Mouse (Mus musculus) gastrocnemius, adult 8-10 months (tissue): Measurements from ENCODE around the gene Gch1. TPM values are rescaled to one million over a fixed set of nuclear protein-coding genes. Genes with fewer than 3 reads are reported as not detected.

Source experiments
- DNase-seq, 2 experiments: peaks; one replicate each; pipeline ENCODE4 v3.0.0; 2022; ENCODE audit warnings: low spot score in 2 of 2
- total RNA-seq, 4 experiments: library from RNA; stranded (reverse); gene quantifications; 2 replicates each; pipeline ENCODE4 v1.2.4; 2022

Gch1 gene
- total RNA-seq, result 1 to 10 TPM; 1.7 to 2.6 (median 2.4) TPM

DNA sequence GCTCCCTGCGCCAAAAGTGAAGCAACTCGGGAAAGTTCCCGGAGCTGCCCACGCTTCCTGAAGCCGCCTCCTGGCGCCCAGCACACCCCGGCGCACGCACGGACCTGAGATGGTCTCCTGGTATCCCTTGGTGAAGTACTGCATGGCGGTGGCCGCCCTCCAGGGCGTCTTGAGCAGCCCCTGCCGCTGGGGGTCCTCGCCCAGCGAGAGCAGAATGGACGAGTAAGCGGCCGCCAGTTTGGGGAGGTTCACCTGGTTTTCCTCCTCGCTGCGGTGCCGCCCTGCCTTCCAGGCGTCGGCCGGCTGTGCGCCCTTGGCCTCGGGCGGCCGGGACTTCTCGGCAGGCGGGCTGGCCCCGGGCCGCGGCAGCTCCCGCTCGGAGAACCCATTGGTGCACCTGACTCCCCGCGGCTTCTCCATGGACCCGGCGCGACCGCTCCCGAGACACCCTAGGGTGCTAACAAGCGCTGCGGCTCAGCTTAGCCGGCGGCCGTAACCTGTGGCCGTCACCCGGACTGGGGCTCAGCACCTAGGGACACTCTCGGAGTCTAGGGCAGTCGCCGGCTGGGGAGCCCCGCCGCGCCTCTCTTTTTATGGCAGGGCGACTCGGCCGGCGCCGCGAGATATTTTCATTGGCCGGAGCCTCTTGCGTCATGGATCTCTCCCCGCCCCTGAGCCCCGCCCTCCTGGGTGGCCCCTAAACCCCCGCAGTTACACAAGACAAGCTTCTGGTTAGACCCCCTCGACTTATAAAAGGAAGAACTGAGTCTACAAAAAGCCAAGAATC, at the start of gene Gch1:
Gch1 (minus strand) TSS at position 566 of the 787 bp plus-strand sequence.
- peak; percentile 51 to 61 for DNase-seq

DNA sequence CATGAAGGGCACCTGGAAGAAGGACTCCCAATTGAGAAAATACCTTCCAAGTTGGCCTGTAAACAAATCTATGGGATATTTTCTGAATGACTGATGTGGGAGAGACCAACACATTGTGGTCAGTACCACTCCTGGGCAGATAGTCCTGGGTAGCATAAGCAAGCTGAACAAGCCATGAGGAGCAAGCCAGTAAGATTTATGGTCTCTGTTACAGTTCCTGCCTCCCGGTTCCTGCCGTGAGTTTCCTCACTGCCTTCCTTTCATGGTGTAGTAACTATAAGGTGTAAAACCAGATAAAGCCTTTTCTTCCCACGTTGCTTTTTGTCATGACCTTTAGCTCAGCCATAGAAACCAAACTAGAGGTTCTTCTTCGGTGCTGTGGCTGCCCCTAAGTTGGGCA, 48.1 kb upstream of the Gch1 start:
- DNase-seq, result no peak

DNA sequence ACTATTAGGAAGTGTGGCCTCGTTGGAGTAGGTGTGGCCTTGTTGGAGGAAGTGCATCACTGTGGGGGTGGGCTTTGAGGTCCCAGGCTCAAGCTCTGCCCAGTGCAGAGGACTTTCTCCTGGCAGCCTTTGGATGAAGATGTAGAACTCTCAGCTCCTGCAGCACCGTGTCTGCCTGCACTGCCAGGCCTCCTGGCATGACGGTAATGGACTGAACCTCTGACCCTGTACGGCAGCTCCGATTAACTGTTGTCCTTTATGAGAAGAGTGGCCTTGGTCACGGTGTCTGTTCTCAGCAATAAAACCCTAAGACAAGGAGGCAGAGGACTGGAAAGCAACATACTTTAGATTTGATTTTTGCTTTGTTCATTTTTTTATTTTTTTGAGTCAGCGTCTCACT, 47.3 kb upstream of the Gch1 start:
- DNase-seq, result no peak

DNA sequence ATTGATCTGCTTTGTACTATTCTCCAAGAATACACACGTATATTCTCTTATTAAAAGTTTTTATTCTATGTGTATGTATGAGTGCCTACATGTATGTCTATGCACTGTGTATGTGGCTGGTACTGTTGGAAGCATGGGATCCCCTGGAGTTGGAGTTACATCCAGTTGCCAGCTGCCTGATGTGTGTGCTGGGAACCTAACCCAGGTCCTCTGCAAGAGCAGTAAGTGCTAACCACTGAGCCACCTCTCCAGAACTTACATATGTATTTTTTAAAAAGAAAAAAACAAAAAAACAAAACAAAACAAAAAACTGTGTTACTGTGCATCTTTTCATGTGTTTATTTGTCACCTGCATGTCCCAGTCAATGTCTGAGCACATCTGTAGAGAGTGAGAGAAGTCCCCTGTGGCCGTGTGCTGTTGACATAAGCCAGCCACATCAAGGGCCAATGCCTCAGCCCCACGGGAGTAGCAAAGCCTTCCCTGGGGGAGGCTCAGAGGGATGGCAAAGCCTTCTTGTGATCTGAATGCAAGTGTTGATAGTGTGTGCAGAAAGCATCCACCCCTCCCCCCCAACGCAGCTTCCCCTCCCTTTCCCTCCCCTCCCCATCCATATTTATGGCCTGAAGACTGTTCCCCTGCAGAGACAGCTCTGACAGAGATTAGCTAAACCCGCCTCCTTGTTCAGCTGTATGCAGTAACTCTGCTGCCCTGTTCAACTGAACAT, 45.5 kb upstream of the Gch1 start:
- no peak for DNase-seq

DNA sequence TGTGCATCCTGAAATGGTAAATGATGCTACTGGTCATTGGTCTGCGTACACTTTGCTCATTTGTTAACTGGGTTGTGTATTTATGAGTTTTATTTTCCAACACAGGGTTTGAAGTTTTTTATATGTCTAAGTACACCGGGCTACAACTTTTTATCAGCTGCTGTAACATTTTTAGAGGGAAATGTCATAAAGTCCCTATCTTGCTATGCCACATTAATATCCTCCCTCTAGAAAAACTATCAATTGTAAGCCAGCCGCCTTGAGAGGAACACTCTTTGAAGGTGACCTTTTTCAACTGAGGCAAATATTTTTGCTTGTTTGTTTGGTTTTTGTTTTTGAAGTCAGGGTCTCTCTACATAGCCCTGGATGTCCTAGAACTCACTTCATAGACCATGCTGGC, 44.8 kb upstream of the Gch1 start:
- DNase-seq, result no peak

DNA sequence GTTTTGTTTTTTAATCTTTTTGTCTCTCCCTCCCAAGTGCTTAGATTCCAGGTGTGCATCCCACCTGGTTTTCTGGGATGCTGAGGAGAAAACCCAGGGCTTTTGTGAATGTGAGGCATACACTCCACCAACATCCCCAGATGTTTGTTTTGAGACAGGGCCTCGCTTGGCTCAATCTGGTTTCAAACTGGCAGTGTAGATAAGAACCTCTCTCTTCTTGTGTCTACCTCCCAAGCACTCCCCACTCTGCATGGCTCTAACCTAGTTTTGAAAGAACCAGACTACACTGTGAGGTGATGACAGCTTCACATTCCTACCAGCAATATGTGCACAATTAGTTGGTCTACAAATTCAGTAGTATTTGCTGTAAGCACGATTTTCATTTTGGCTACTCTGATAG, 44.4 kb upstream of the Gch1 start:
- DNase-seq, result no peak

DNA sequence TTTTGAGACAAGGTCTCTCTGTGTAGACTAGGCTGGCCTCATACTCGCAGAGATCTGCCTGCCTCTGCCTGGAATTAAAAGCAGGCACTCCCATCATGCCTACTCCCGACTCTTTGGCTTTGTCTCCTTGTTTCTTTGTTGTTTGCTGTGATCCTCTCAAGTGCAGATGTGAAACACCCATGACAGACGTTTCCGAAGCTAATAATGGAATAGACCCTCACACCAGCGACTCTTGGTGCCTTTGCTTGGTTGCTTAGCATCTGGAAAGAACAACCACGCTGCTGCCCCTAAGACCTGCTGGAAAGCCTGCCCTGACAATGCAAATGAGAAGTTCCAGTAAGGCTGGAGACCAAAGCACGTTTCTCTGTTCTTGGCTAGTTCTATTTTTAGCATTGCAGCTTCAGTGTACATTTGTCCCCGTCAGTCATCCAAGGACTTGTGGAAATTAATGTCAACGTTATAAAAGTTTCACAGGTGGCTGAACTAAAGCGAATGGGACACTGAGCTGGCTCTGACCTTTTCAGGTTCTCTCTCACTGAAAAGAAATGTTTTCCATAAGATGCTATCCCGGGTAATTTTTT, 40.7 kb upstream of the Gch1 start:
- no peak for DNase-seq

DNA sequence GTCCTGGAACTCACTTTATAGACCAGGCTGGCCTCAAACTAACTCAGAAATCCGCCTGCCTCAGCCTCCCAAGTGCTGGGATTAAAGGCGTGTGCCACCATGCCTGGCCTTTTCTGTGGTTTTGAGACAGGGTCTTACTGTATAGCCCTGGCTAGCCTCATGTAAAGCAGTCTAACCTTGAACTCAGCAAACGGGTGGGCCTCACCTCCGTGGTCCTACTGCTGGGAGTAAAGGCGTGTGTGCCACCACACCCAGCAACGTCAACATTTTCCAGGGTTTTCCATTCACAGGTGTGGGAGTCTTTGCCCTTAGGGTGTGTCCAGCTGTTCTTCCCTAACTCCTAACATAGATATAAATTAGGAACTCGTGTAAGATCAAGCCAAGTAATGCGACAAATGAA, 36.7 kb upstream of the Gch1 start:
- no peak for DNase-seq

DNA sequence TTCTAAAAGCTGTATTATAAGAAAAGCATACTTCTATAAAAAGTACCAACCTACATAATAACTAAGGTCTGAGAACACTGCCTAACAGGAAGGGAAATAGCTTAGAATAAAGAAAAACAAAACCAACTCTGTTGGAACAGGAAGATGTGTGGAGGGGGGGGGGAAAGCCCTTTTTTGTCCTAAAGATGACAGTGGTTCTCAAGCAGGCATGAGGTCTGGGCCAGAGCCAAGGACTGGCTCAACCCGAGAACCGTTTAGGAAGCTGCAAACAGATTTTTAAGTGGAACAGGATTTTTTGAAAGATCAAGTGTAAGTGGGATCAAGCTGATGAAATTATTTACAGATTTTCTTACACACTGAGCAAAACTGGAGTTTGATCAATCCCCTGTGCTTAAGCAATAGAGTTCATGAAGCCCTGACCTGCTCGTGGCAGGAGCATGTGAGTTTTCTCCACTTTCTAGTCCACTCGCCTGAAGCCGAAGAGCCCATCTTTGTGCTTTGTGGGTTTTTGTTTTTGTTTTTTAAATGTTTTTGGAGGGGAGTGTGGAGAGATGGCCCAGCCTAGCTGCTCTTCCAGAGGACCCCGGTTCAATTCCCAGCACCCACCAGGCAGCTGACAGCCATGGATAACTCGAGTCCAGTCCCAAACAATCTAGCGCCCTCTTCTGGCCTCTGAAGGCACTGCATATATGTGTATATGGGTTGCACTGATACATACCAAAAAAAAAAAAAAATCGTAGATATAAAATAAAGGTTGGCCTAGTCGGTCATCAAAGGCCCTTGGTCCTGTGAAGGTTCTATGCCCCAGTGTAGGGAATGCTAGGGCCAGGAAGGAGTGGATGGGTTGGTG, 35.5 kb upstream of the Gch1 start:
- no peak for DNase-seq

DNA sequence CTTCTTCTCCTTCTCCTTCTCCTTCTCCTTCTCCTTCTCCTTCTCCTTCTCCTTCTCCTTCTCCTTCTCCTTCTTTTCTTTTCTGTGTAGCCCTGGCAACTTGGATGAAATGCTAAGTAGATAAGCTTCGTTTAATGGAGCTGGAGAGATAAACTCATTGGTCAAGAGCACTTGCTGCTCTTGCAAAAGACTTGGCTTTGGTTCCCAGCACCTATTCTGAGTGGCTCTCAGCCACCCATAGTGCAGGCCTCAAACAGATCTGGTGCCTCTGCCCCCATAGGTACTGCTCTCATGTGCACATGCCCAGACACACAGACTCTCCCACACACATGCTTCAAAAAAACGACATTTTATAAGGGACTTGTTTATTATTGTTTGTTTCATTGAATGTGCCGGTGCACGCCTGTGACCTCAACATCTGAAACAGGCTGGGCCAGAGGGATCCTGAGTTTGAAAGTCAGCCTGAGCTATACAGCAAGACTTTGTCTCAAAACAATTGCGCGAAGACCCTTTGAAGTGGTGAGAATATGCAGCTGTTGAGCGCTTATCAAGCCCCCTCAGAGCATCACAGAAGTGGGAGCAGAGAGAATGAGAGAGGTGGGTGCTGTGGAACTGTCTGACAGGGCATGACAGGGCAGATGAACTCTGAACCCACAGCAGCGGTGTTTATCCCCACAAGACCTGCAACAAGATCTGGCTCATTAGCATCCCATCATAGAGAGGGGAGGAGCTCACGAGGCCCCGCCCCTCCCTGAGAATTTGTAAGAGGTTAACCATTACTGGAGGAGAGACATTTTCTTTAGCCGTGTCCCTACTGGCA, 33.6 kb upstream of the Gch1 start:
- no peak for DNase-seq

DNA sequence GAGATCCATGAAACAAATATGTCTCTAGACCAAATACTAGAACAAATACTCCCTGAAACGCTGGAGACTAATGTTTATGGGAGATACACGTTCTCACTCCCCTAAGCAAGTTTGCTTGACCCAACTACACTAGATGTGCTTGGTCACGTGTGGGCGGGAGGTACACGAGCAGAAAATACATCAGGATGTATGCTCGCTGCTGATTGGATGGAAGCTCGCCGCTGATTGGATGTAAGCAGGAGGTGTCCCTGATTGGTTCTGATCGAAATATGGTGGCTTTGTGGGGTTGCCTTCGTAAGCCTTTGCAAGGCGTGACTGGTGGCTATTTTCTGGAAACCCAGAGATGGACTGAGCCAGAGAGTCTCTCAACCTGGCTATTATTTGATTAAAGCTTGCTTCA, 32.4 kb upstream of the Gch1 start:
- no peak for DNase-seq

DNA sequence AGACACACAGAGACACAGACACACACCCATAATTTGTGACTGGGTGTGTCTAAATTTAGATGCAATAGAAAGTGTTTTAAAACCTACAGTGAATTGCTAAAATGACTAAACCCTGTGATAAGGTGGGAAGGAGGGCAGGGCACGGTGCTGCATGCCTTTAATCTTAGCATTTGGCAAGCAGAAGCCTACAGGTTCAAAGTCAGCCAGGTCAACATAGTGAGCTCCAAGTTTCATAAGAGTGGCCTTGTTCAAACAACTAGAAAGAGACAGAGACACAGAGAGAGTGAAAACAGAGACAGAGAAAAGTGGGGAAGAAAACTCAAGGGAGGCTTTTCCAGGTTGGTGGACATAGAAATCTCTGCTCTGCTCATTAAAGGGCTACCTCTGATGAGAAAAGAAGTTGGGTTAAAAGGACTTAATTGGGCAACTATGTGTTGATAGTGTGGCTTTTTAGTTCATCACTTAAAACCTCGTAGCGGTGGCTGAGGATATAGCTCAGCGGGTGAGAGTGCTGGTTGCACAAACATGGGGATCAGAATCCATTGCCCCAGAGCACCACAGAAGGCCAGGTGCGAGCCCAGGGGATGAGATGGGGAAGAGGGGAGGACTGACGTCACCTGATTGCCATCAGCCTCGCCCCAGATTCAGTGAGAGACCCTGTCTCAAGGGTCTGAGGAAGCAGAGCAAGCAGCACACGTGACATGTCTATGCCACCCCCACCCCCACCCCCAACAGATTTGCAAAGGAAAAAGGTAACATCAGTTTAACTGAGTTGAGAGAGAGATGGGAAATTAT, 31.2 kb upstream of the Gch1 start:
- no peak for DNase-seq

DNA sequence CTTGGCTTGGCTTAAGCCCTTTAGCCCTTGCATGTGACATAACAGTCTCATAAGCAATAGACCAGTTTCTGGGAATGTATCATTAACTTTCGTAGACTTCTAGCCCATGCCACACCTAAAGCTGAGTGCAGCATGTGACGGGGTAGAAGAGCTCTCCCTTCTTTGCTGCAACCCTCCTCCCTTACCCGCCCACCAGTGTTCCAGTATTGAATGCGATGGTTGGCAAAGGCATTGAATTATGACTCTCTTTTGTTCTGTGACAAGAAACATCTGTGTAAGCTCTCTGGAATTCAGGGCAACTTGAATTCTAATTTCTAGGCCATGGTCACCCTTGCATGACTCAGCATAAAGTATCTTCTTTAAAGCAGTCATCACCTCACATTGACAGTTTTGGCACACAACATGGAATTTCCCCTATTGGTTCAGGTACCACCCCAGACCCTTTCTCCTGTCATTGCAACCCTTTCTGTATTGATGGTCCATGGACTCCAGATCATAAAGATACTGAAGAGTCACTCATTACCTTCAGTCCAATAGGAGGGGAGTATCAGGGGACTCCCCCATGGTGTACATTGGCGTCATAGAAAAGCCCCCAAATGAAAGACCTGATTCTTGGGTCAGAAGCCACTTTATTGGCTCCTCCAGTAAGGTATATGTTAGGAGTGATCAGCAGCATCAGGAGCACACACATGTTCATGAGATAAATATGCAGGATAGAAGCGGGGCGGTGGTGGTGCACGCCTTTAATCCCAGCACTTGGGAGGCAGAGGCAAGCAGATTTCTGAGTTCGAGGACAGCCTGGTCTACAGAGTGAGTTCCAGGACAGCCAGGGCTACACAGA, 29.8 kb upstream of the Gch1 start:
- no peak for DNase-seq

DNA sequence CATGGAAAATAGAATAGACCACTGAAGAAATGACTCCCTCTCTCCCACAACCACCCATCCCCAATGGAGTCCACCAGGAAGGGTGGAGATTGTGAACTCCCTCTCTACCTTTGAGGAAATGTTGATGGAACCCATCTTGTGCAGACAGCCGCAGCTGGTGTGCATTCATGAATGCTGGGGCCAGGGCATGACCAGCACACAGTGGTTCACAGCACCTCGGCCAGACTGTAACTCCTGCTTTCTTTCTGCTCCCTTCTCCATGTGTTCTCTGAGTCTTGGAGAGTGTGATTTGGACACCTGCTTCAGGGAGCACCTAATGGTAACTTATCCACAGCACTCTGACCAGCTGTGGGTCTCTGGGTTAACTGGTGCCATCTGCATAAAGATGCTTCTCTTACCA, 27.3 kb upstream of the Gch1 start:
- no peak for DNase-seq

DNA sequence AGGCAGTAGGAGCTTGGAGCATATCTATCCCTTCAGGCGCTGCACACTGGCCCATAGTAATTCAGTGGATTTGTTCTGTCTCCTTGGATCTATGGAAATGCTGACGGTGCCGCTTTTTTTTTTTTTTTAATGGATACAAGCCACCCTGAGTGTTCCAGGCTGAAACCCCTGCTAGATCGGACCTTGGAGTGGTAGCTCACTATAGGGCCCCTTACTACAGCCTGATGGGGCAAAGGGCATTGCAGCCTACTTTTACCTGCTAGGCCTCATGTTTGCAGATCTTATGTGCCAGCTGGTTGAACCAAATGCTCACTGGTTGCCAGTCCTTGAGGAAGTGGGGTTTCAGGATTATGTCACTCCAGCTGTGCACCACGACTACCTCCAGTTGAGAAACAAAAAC, 25.2 kb upstream of the Gch1 start:
- DNase-seq, result no peak

DNA sequence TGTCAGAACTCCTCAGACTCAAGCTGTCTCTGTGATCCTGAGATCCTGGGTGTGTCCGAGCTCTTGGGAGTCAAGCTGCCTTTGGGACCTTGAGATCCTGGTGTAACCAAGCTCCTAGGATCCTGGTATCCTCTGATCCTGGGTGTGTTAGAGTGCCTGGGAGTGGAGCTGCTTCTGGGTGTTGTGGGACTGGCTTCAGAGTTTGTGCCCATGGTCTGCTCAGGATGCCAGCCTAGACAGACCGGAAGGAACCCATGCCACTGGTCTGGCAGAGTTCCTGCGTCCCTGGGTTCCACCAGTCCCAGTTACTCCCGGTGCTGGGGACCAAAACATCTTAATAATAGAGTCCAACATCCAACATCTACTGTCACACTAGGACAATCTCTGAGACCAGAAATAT, 24.1 kb upstream of the Gch1 start:
- no peak for DNase-seq

DNA sequence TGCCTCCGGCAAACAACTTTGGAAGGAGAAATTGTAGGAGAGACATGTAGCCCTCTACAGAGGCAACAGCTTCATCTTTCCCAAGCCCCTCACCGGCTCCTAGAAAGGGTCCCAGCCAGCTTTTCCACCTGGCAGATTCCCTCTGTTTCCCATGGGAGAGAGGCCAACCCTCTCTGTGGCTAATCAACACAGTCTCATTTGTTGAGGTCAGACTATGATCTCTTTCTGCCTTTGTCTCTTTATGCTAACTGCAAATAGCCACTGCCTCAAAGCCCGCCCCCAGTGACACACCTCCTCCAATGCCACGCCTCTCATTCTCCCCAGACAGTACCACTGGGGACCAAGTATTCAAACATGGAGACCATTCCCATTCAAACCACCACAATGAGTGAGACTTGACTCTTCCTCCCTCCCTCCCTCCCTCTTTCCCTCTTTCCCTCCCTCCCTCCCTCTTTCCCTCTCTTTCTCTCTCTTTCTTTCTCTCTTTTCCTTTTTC, 20.5 kb upstream of the Gch1 start:
- no peak for DNase-seq

DNA sequence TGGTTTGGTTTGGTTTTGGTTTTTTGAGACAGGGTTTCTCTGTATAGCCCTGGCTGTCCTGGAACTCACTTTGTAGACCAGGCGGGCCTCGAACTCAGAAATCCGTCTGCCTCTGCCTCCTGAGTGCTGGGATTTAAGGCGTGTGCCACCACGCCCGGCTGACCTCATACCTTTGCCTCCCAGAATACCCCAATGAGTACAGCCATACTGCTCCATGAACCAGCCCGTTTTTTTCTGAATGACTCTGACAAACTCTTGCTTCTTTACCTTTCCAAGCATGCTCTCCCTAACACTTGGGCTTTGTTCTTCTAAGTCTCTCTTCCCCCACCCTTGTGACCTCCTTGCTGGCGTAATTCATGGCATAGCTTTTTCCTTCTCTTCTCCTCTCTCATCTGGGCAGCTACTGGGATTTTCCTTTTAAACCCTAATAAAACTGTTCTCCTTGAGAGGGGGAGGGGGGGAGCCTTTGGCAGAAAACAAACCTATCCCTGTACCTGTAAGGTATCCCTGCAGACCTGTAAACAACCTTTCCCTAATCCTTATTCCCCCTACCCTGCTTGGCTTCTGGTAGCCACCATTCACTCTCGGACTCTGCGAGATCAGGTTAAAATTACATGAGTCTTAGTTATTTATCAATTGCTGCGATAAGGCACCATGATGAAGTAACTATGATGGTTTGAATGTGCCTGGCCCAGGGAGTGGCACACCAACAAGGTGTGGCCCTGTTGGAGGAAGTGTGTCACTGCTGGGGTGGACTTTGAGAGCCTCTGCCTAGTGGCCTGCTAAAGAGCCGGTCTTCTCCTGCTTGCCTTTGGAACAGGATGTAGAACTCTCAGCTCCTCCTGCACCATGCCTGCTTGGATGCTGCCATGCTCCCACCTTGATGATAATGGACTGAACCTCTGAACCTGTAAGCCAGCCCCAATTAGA, 19.6 kb upstream of the Gch1 start:
- no peak for DNase-seq
